Mouse (Mus musculus): ENCODE measurements around the gene Wwc2.

DNA sequence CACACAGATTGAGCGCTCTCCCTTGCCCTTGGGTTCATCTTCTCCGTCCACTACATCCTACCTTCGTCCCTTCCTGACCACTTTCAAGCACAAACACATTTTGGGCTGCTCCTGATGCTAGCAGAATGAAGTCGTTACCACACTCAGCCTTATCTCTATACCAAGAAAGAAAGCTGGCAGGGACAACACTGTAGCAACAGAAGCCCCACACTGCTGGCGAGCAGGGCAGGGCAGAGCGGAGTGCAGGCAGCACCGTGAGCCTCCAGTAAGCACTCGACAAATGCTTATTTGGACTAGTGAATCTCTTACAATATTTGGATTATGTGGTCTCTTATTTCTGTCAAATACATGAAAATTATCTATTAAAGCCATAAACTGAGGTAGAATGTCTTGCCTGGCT is 107.0 kb downstream of the Wwc2 start:
- no peak for TF ChIP-seq CTCF (IDR thresholded peaks at IDR 0.05; ENCODE audit: extremely low read depth, insufficient read depth, low read length)
- no peak for TF ChIP-seq POLR2A (IDR thresholded peaks at IDR 0.05; ENCODE audit: extremely low read depth, insufficient read depth, low read length)
